Mouse (Mus musculus): ENCODE measurements around the gene Gbx2.

- TF ChIP-seq CTCF (IDR thresholded peaks at IDR 0.05; ENCODE audit: low read depth) = no peak
- TF ChIP-seq EP300 (IDR thresholded peaks at IDR 0.05; ENCODE audit: low read depth) = no peak
Observed at GRCm38 (mm10) chr1:89878496-89878895, 52.5 kb downstream of the Gbx2 start.
